Mouse (Mus musculus) thymus, postnatal 4 days (tissue): ENCODE measurements around the gene Riok1.

Experiments used
- DNase-seq: peaks from one replicate; pipeline ENCODE4 v3.0.0; 2021

Riok1 gene

GRCm38 (mm10) chr13:38036343-38037043 lies at the start of gene Riok1:
Gene Riok1 (plus strand): TSS chr13:38036995.
- DNase-seq, result peak; percentile 44

- DNase-seq, result no peak
Observed at GRCm38 (mm10) chr13:37989701-37990100, 47.1 kb upstream of the Riok1 start.

GRCm38 (mm10) chr13:37992638-37993371 lies 44.0 kb upstream of the Riok1 start:
- DNase-seq, result no peak

DNA sequence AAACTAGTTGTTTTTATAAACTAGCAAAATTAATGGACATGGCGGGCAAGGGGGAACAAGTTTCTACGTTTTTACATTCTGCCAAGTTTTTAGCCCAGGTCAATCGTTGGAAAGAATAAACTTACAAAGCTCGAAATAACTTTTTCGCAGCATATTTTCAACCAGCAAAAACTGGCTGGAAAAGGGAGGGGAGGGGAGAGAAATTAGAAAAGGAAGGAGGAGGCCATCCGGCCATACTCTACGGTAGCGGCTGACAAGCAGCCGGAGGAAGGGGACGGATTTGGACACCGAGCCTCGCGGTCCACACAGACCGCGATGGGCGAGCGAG lies 43.5 kb upstream of the Riok1 start:
- no peak for DNase-seq

GRCm38 (mm10) chr13:37993704-37994404 lies 42.9 kb upstream of the Riok1 start, which contains the start of gene Ssr1:
Gene Ssr1 (minus strand): TSS chr13:37994217.
- peak; percentile 99 for DNase-seq

DNA sequence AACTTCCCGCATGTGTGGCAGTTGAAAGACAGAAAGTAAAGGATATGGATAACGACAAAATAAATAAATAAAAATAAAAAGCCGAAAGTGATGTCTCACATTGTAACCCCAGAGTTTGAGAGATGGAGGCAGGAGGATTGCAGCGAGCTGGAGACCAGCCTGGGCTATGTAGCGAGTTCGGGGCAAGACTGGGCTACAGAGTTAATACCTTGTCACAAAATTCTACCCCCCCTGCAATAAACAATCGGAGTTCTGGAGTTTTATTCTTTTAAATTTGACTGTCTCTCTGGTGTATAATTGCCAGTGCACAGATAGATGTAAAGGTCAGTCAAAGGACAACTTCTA lies 42.4 kb upstream of the Riok1 start:
- no peak for DNase-seq

DNA sequence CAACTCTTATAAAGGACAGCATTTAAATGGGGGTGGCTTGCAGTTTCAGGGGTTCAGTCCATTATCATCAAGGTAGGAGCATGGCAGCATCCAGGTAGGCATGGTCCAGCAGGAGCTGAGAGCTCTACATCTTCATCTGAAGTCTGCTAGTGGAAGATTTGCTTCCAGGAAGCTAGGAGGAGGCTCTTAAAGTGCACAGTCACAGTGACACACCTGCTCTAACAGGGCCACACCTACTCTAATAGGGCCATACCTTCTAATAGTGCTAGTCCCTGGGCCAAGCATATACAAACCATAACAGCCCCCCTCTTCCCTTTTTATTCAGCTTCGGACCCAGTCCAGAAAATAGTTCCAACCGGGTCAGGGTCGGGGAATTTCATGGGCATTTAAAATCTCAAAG lies 37.1 kb upstream of the Riok1 start:
- DNase-seq, result no peak

DNA sequence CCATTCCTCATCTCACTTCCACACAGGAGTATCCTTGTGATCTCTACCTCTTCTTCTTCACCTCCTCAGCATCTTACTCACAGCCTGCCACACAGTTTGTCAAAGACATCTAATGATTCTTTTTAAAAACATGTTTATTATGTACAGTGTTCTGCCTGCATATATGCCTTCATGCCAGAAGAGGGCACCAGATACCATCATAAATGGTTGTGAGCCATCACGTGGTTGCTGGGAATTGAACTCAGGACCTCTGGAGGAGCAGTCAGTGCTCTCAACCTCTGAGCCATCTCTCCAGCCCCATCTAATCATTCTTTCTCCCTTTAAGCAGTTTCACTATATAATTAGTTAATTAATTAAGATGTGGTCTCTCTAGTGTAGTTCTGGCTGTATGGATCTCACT lies 34.3 kb upstream of the Riok1 start:
- no peak for DNase-seq

DNA sequence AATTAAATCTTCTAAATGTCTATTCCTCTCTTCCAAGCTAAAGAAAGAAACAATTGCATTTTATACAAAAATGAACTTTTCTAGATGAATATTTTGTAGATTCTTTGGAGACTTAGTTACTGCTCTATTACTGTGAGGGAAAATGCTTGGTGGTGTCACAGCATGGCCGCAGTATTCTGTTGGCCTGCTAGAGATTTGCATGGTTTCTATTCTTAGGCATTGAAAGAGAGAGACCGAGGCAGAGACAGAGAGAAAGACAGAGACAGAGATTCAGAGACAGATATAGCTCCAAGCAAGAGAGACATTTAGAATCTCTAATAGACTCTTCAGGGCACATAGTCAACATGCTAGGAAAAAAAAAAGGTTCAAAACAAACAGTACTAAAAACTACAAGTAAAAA lies 28.8 kb upstream of the Riok1 start:
- no peak for DNase-seq

DNA sequence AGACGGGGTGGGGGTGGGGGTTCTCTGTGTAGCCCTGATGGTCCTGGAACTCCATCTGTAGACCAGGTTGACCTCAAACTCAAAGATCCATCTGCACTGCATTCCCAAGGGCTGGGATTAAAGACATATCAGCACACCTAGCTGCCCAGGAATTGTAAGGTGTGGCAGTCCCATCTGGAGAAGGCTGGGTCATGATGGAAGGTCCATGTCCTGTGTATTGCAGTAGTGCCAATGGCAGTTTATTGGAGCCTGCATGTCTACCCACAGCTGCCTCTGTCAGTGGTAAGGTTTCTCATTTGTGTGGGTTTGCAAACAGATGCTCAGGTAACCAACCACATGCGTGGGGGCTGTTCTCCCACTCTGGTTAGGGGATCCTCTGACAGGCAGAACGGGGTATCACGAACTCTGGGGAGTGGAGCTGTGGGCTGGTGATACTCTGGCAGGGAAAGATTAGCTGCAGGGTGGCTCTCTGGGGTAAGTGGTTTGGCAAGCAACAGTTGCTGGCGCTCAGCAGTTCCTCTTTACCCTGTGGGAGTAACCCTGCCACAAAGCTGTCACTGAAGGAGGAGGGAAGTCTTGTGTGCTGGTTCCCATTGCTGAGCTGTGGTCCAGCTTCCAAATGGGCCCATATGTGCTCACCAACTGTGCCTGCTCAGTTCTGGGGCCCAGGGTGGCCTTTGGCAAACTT lies 26.9 kb upstream of the Riok1 start:
- peak; percentile 17 for DNase-seq

DNA sequence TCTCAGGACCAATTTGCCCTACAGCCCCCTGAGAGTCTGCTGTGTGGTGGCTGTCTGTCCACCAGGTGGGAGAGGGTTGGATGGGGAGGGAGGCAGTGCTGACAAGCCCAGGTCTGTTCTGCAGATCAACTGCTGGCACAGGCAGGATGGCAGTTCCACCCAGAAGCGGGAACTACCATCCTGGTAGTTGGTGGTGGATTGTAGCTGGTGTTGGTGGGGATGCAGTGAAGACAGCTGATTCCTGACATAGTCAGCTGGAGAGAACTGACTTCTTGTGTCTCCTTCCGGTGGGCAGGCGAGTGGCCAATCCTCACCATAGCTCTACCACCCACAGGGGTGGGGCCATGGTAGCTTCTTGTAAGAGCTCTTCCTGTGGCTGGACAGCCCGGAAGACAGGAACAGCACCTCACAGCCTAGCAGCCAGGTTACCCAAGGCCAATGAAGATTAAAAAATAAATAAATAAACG lies 26.3 kb upstream of the Riok1 start:
- DNase-seq, result peak; percentile 19

DNA sequence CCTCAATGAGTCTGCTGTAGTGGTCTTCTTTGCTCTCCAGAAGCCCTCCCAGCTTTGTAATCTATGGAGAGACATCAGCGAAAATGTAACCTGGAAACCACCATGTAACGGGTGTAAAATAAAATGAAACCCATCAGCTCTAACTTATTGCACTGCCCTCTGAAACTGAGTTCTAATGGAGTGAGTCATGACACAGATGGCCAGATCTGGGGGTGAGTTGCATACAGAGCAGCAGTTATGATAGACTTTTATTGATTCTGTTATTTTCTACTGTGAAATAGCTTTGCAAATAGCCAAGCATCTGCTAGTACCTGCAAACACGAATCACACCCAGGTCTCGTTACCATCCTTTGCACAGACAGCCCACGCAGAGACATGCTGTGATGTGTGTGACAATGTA lies 24.4 kb upstream of the Riok1 start:
- no peak for DNase-seq

GRCm38 (mm10) chr13:38015591-38015990 lies 21.2 kb upstream of the Riok1 start:
- DNase-seq, result no peak

- DNase-seq, result no peak
Observed at GRCm38 (mm10) chr13:38018791-38019190, 18.0 kb upstream of the Riok1 start.

GRCm38 (mm10) chr13:38025874-38026273 lies 10.9 kb upstream of the Riok1 start:
- DNase-seq, result peak; percentile 47

DNA sequence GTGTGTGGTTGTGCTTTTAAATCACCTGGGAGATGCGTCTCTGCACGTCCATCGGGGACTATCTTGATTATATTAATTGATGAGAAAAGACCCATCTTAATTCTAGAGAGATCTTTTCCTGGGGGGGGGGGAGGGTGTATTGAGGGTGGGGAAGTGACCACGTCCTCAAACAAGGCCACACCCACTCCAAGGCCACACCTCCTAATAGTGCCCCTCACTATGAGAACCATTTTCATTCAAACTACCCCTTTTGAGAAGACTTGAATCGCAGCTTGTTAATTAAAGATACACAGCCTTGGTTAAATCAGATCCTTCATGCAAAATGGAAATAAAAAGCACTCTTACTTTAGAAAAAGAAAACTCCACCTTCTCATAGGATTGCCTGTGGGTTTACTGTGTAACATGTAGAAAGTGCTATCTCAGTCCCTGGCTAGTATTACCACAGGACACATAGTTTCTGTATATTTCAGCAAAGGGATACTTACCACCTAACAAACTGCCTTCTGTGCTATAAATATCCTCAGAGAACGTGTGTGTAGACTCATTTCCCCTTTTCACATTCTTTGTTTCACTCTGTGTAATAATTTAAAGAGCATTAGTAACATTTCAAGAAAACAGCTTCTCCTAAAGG lies 9.1 kb upstream of the Riok1 start:
- no peak for DNase-seq

DNA sequence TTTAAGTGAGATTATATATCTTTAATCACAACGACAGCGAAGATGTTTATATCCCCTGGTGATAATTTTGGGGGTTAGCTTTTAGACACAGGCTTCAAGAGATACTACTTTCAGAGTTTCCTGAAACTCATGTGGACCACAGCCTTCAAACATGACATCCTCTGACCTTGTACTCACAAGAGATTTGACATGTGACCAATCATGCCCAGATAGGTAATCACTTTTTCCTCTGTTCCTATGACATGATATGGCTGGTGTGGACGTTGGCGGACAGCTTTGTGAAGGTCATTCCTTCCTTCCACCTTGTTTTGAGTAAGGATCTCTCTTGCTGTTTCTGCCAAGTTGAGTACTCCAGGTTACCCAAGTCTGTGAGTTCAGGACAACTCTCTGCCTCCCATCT lies 8.4 kb upstream of the Riok1 start:
- DNase-seq, result no peak

DNA sequence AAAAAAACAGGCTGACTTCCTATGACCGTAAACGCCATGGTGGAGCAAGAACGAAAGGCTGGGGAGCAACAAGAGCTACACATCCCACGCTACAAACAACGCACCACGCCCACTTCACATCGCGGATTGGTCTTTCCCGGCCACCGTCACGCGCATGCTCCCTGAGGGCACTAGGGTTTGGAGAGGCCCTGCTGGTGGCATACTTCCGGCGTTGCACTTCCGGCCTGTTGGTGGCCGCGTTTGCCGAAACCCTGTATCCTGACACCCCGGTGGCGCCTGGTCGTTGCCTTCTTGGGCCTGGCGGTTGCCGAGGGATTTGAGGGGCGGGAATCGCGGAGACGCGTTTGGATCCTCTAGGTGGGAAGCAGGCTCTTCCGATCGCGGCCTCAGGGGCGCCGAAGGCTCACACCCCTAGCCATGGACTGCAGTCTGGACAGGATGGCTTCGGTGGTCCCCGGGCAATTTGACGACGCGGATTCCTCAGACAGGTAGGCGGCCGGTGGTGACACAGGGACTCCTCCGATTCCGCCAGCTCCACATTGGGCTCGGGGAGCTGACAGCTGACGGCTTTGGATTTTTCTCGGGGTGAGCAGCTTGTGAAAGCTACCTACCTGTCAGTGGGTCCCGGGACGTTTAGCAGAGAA lies 371 bp downstream of the Riok1 start, which contains the start of gene Cage1:
Cage1 (minus strand) TSS at position 26 of the 644 bp plus-strand sequence.
- peak; percentile 96 for DNase-seq

GRCm38 (mm10) chr13:38037811-38038210 lies 1.0 kb downstream of the Riok1 start:
- DNase-seq, result peak; percentile 29

DNA sequence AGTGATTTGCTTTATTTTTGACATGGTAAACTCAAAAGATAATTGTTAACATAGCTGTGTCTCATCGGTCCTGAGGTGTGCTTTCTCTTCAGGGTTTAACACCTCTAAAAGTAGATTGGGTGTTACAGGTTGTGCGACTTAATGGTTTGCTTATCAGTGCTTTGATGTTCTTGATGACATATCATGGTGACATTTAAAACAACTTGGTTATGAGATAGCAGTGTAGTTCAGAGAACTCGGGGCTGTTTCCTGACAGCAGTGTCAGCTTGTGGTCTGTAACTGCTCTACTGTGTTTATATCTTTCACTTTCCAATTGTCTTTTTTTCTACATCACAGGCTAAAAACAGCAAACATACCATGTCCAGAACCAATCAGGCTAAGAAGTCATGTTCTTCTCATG lies 13.1 kb downstream of the Riok1 start:
- no peak for DNase-seq

- DNase-seq, result no peak
Observed at GRCm38 (mm10) chr13:38062678-38063077, 25.9 kb downstream of the Riok1 start.
